Mouse (Mus musculus): ENCODE data around the gene Ccl11. TPM values are rescaled to one million over a fixed set of nuclear protein-coding genes. Genes with fewer than 3 reads are reported as not detected.

Ccl11 gene
- 0.31 TPM in 1 of 2 replicates, not detected in the other for polyA plus RNA-seq (2014; fragmentation: Nextera tagmentation; extraction: Ambion mirVana)

DNA sequence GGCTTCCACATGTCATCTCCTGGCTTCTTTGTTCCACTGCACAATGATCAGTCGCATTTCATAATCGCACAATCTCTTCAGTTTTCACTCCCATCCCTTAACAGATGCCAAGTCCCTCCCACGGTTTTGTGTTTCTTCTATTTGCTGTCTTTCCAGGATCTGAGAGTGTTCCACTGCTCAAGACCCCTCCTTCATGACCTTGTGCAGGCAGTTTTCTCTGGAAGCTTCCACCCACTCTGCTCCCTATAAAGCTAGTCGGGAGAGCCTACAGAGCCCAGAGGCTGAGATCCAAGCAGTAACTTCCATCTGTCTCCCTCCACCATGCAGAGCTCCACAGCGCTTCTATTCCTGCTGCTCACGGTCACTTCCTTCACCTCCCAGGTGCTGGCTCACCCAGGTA lies at the start of gene Ccl11:
TSS of gene Ccl11 (plus strand) at position 178 of the 400 bp plus-strand sequence.
- ATAC-seq (ENCODE audit: insufficient number of reproducible peaks, insufficient read depth, low FRiP score, low read depth), result no peak
- no peak within 1 kb of the TSS for H3K9ac ChIP-seq (ENCODE audit: low read length)
- no peak within 1 kb of the TSS for H3K27ac ChIP-seq (replicated peaks in 1 of 2; ENCODE audit: control insufficient read depth in 1 of 2, insufficient read depth in 1 of 2, low read depth in 2 of 2, low read length in 2 of 2)

DNA sequence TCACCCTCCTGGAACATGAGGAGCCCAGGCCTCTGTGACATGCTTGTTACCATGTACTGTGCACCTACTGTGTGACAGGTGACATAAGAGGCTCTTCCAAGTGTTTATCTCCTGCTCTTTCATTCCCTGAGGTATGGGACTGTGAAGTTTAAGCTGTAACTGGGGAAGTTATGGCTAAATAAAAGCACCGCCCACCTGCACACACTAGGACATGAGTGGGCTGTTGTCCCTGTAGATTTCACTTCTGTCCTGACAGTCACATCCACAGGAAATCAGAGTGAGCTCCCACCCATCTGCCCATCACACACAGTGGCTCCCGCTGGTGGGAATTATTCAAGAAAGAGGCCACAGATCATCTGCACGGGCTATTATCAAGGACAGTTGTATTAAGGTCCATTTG lies 47.5 kb upstream of the Ccl11 start:
- 83% methylated on average over 3 of the region's 3 CpGs for WGBS
- Histone ChIP-seq H3K4me2 (ENCODE audit: low read length) (no peak overlapping the region), H3K27ac (replicated peaks in 1 of 2; ENCODE audit: control insufficient read depth in 1 of 2, insufficient read depth in 1 of 2, low read depth in 2 of 2, low read length in 2 of 2) (no peak overlapping the region), H3K4me3 (ENCODE audit: control insufficient read depth in 1 of 2, insufficient read depth in 1 of 2, low read depth in 1 of 2, low read length in 2 of 2) (no peak overlapping the region), H3K27me3 (ENCODE audit: control insufficient read depth, insufficient read depth, low read length) (no peaks in the 10 kb centered on the region), H3K36me3 (ENCODE audit: control insufficient read depth, insufficient read depth, low read length) (no peaks in the 10 kb centered on the region), H3K4me1 (ENCODE audit: control insufficient read depth in 2 of 2, insufficient read depth in 2 of 2, low read length in 2 of 2) (peaks cover 0 to 4% of the 10 kb centered on the region in 2 experiments; a peak in 2 of 4 replicates), H3K9me3 (ENCODE audit: control insufficient read depth, low read length) (no peaks in the 10 kb centered on the region), H3K9ac (ENCODE audit: low read length) (no peak overlapping the region)
- no peak for ATAC-seq (ENCODE audit: insufficient number of reproducible peaks, insufficient read depth, low FRiP score, low read depth)

More for the DNA sequence above, at the start of gene Ccl11:
- Histone ChIP-seq H3K4me1 (ENCODE audit: control insufficient read depth in 2 of 2, insufficient read depth in 2 of 2, low read length in 2 of 2) (no peaks in the 10 kb centered on the region), H3K4me3 (ENCODE audit: control insufficient read depth in 1 of 2, insufficient read depth in 1 of 2, low read depth in 1 of 2, low read length in 2 of 2) (no peak within 1 kb of the TSS), H3K27me3 (ENCODE audit: control insufficient read depth, insufficient read depth, low read length) (no peaks in the 10 kb centered on the region; the same call in 1 of the 2 replicates), H3K4me2 (ENCODE audit: low read length) (no peak within 1 kb of the TSS), H3K36me3 (ENCODE audit: control insufficient read depth, insufficient read depth, low read length) (no peaks in the 10 kb centered on the region), H3K9me3 (ENCODE audit: control insufficient read depth, low read length) (no peaks in the 10 kb centered on the region)
- 72% methylated on average over 6 of the region's 6 CpGs for WGBS

DNA sequence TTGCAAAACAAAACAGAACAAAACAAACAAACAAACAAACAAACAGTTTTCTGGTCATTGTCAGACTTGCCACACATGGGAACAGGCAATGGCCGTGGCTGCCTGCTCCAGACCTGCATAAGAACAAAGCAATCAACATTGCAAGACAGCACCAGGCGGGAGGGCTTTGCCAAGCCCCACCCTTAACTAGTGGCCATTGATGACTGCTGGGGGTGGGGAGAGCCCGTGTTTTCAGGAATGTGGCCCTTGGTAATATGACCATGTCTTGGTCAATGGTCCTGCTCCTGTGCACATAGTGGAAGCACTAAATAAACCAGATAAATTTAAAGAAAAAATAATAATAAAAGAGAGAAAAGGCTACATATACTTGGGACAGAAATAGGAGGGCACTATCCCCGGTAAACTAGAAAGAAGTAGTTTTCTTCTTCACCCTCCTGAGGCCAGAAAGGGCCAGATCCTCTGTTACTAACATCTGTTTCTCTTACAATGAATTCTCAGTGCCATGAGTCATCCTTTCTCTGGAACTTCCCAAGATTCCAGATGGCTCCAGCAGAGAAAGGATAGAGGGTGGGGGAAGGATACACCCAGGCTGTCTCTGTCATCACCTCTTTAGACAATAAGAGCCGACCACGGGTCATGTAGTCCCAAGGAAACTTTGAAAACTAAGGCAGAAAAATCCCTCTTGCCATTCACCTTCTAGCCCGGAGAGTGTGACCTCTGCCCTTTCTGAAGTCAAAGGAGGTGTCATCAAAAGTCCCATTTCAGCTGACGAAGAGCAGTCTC lies 46.0 kb upstream of the Ccl11 start:
- H3K27me3 ChIP-seq (ENCODE audit: control insufficient read depth, insufficient read depth, low read length), result no peaks in the 10 kb centered on the region
- ATAC-seq (ENCODE audit: insufficient number of reproducible peaks, insufficient read depth, low FRiP score, low read depth), result no peak
- no peak overlapping the region for H3K4me2 ChIP-seq (ENCODE audit: low read length)
- H3K4me1 ChIP-seq (ENCODE audit: control insufficient read depth in 2 of 2, insufficient read depth in 2 of 2, low read length in 2 of 2), result peaks cover 0 to 4% of the 10 kb centered on the region in 2 experiments; a peak in 2 of 4 replicates
- H3K9ac ChIP-seq (ENCODE audit: low read length), result no peak overlapping the region
- no peaks in the 10 kb centered on the region for H3K9me3 ChIP-seq (ENCODE audit: control insufficient read depth, low read length)
- WGBS, result 28% methylated on average over 8 of the region's 8 CpGs
- no peaks in the 10 kb centered on the region for H3K36me3 ChIP-seq (ENCODE audit: control insufficient read depth, insufficient read depth, low read length)
- no peak overlapping the region for H3K4me3 ChIP-seq (ENCODE audit: control insufficient read depth in 1 of 2, insufficient read depth in 1 of 2, low read depth in 1 of 2, low read length in 2 of 2)
- no peak overlapping the region for H3K27ac ChIP-seq (replicated peaks in 1 of 2; ENCODE audit: control insufficient read depth in 1 of 2, insufficient read depth in 1 of 2, low read depth in 2 of 2, low read length in 2 of 2)

DNA sequence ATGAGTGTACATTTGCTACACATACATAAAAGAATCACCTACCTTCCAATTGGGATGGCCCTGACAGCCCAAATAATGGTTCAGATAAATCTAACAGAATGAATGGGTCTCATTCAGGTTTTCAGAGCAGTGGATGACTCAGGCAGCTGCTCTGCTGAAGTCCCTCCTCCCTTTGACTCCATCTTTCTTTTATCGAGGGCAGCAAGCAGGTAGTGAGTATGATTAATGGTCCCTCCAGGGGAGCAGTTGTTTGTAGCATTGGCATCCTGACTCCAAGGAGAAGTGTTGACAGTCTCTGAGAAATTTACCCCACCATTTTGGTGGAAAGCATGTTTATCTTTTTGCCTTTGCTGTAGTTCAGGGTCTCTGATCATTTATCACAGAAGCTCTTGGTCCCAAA lies 43.9 kb upstream of the Ccl11 start:
- H3K27ac ChIP-seq (replicated peaks in 1 of 2; ENCODE audit: control insufficient read depth in 1 of 2, insufficient read depth in 1 of 2, low read depth in 2 of 2, low read length in 2 of 2), result no peak overlapping the region
- WGBS, result 84% methylated on average over 1 of the region's 1 CpGs
- H3K4me2 ChIP-seq (ENCODE audit: low read length), result no peak overlapping the region
- no peak overlapping the region for H3K4me3 ChIP-seq (ENCODE audit: control insufficient read depth in 1 of 2, insufficient read depth in 1 of 2, low read depth in 1 of 2, low read length in 2 of 2)
- H3K9me3 ChIP-seq (ENCODE audit: control insufficient read depth, low read length), result no peaks in the 10 kb centered on the region
- H3K36me3 ChIP-seq (ENCODE audit: control insufficient read depth, insufficient read depth, low read length), result no peaks in the 10 kb centered on the region
- no peak overlapping the region for H3K9ac ChIP-seq (ENCODE audit: low read length)
- no peaks in the 10 kb centered on the region for H3K27me3 ChIP-seq (ENCODE audit: control insufficient read depth, insufficient read depth, low read length)
- no peak for ATAC-seq (ENCODE audit: insufficient number of reproducible peaks, insufficient read depth, low FRiP score, low read depth)
- H3K4me1 ChIP-seq (ENCODE audit: control insufficient read depth in 2 of 2, insufficient read depth in 2 of 2, low read length in 2 of 2), result peaks cover 0 to 2% of the 10 kb centered on the region in 2 experiments; a peak in 1 of 4 replicates

DNA sequence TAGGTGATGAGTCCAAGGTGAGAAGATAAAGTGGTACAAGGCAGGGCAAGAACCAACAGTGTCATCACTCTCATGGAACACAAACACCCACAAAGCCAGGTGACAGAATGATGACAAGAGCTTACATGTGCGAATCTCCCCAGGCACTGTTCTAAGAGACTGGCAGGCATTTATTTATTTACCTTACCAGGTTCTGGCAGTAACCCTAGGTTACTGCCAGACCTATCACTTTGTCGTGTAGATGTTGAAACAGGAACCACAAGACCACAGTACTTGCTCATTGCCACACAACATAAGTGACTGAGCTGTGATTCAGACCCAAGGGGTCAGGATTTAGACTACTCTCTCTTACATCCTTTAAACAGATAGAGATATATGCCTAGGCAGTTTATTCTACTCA lies 42.6 kb upstream of the Ccl11 start:
- Histone ChIP-seq H3K4me3 (ENCODE audit: control insufficient read depth in 1 of 2, insufficient read depth in 1 of 2, low read depth in 1 of 2, low read length in 2 of 2) (no peak overlapping the region), H3K9ac (ENCODE audit: low read length) (no peak overlapping the region), H3K4me1 (ENCODE audit: control insufficient read depth in 2 of 2, insufficient read depth in 2 of 2, low read length in 2 of 2) (peaks cover 0 to 2% of the 10 kb centered on the region in 2 experiments; a peak in 1 of 4 replicates), H3K36me3 (ENCODE audit: control insufficient read depth, insufficient read depth, low read length) (no peaks in the 10 kb centered on the region), H3K27ac (replicated peaks in 1 of 2; ENCODE audit: control insufficient read depth in 1 of 2, insufficient read depth in 1 of 2, low read depth in 2 of 2, low read length in 2 of 2) (no peak overlapping the region), H3K27me3 (ENCODE audit: control insufficient read depth, insufficient read depth, low read length) (no peaks in the 10 kb centered on the region), H3K4me2 (ENCODE audit: low read length) (no peak overlapping the region), H3K9me3 (ENCODE audit: control insufficient read depth, low read length) (no peaks in the 10 kb centered on the region)
- 59% methylated on average over 2 of the region's 2 CpGs for WGBS
- no peak for ATAC-seq (ENCODE audit: insufficient number of reproducible peaks, insufficient read depth, low FRiP score, low read depth)

DNA sequence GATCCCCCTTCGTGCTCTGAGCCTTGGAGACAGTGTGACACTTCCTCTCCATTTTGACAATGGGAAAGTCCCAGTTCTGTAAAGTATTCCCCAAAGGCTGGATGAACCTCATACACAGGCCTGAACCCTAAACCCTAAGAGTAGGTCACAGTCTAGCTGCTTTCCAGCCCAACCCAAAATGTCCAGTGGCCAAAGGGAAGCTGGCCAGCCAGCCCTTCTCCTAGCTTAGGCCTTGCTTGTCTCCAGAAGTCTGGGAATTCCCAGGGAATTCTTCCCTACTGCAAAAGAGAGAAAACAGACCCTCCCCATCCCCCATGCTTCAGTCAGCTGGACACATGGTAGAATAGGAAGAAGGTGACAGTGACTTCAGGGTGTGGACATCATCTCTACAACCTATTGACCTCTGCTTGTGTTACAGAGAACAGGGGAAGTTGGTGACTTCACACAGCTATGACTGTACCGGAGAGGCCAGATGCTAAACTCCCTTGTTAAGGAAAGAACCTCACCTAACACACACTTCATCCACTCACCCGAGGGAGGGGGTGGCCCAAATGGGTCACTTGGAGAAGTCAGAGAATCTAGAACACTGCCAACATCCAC lies 41.3 kb upstream of the Ccl11 start:
- Histone ChIP-seq H3K27ac (replicated peaks in 1 of 2; ENCODE audit: control insufficient read depth in 1 of 2, insufficient read depth in 1 of 2, low read depth in 2 of 2, low read length in 2 of 2) (no peak overlapping the region), H3K4me1 (ENCODE audit: control insufficient read depth in 2 of 2, insufficient read depth in 2 of 2, low read length in 2 of 2) (peaks cover 1 to 8% of the 10 kb centered on the region in 2 experiments; a peak in 3 of 4 replicates), H3K9ac (ENCODE audit: low read length) (no peak overlapping the region), H3K9me3 (ENCODE audit: control insufficient read depth, low read length) (no peaks in the 10 kb centered on the region), H3K4me3 (ENCODE audit: control insufficient read depth in 1 of 2, insufficient read depth in 1 of 2, low read depth in 1 of 2, low read length in 2 of 2) (no peak overlapping the region), H3K4me2 (ENCODE audit: low read length) (no peak overlapping the region), H3K27me3 (ENCODE audit: control insufficient read depth, insufficient read depth, low read length) (no peaks in the 10 kb centered on the region), H3K36me3 (ENCODE audit: control insufficient read depth, insufficient read depth, low read length) (no peaks in the 10 kb centered on the region)
- no peak for ATAC-seq (ENCODE audit: insufficient number of reproducible peaks, insufficient read depth, low FRiP score, low read depth)
- 70% methylated on average over 3 of the region's 3 CpGs for WGBS

DNA sequence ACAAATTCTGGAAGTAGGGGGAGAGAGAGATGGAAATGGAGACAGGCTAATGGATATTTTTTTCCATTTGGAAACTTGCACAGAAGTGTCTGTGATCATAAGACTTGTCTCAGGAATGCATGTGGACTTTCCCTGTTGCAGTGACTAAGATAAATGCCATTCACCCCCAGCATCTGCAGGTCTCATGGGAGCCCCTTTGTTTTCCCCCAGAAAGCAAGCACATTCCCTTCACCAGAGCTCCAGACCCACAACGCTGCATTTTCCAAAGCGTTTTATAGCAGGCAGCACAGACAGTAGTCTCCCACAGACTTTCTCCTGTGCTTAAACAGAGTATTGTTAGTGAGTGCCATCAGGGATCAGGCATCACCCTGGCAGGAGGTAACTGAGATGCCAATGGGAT lies 38.2 kb upstream of the Ccl11 start:
- no peak for ATAC-seq (ENCODE audit: insufficient number of reproducible peaks, insufficient read depth, low FRiP score, low read depth)
- Histone ChIP-seq H3K4me2 (ENCODE audit: low read length) (no peak overlapping the region), H3K27me3 (ENCODE audit: control insufficient read depth, insufficient read depth, low read length) (no peaks in the 10 kb centered on the region), H3K9ac (ENCODE audit: low read length) (no peak overlapping the region), H3K9me3 (ENCODE audit: control insufficient read depth, low read length) (no peaks in the 10 kb centered on the region), H3K4me1 (ENCODE audit: control insufficient read depth in 2 of 2, insufficient read depth in 2 of 2, low read length in 2 of 2) (peaks cover 2 to 9% of the 10 kb centered on the region in 2 experiments; a peak in 3 of 4 replicates), H3K27ac (replicated peaks in 1 of 2; ENCODE audit: control insufficient read depth in 1 of 2, insufficient read depth in 1 of 2, low read depth in 2 of 2, low read length in 2 of 2) (no peak overlapping the region), H3K36me3 (ENCODE audit: control insufficient read depth, insufficient read depth, low read length) (no peaks in the 10 kb centered on the region), H3K4me3 (ENCODE audit: control insufficient read depth in 1 of 2, insufficient read depth in 1 of 2, low read depth in 1 of 2, low read length in 2 of 2) (no peak overlapping the region)
- 25% methylated on average over 2 of the region's 2 CpGs for WGBS
